ENCODE assay signal across 7 mouse cellular contexts in the genomic region with DNA sequence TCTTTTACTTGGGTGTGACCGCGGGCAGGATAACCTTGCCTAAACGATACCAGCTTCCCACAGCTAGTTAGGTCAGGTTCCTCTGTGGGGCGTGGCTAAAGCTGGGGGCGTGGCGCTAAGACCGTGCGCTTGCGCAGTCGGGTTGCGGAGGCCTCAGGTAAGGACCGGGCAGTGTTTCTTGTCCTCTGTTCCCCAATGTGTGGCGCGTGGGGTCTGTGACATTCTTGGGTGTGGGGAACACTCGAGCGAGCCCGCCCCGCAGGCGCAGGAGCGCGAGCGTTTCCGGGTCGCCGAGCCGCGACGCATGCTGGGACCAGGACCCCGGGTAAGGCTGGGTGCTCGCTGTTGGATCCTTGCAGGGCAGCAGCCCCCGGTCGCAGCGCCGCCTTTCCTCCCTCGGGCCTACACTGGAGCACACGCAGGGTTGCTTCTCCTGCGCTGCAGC. TPM values are rescaled to one million over a fixed set of nuclear protein-coding genes. Genes with fewer than 3 reads are reported as not detected.
A peak's percentile ranks its signal among the peaks of the same experiment; 100 is the strongest.
DNase-seq lines count a peak whose midpoint lies in the region; ATAC-seq and TF ChIP-seq lines count a peak whose summit lies in the region.

A gene (plus strand): TSS at position 132 of the 445 bp plus-strand sequence.

- H3K4me2 ChIP-seq in intestine, postnatal 0 days (replicated peaks; ENCODE audit: low read depth): peak within 1 kb of the TSS; percentile 91
- peak within 1 kb of the TSS; percentile 71 for H3K4me2 ChIP-seq in midbrain, embryonic 12.5 days (replicated peaks)

- intact Hi-C loops in left cerebral cortex, postnatal 4 days (cut with DNase I): no loop called here

- peak within 1 kb of the TSS; percentile 67 for H3K9ac ChIP-seq in intestine, postnatal 0 days (ENCODE audit: low read depth, low read length)
- H3K9ac ChIP-seq in midbrain, embryonic 12.5 days (replicated peaks): peak within 1 kb of the TSS; percentile 68

- TF ChIP-seq POLR2A in small intestine, adult 2 months (IDR thresholded peaks at IDR 0.05; ENCODE audit: low read depth, low read length): peak; percentile 48

- no peaks in the 10 kb centered on the region for H3K9me3 ChIP-seq in intestine, postnatal 0 days (ENCODE audit: control insufficient read depth)
- no peaks in the 10 kb centered on the region for H3K9me3 ChIP-seq in midbrain, embryonic 12.5 days

- peak; percentile 94 for ATAC-seq in intestine, postnatal 0 days
- peak; percentile 94 for ATAC-seq in midbrain, embryonic 12.5 days (ENCODE audit: low FRiP score, low read depth)

- H3K27me3 ChIP-seq in intestine, postnatal 0 days (replicated peaks; ENCODE audit: control insufficient read depth, insufficient read depth, low read length): no peaks in the 10 kb centered on the region
- no peaks in the 10 kb centered on the region for H3K27me3 ChIP-seq in midbrain, embryonic 12.5 days
- no peaks in the 10 kb centered on the region for H3K27me3 ChIP-seq in small intestine, adult 2 months (ENCODE audit: control insufficient read depth, insufficient read depth, low read length)

- H3K4me1 ChIP-seq in intestine, postnatal 0 days (replicated peaks; ENCODE audit: control insufficient read depth, insufficient read depth, low read length): peaks cover 3% of the 10 kb centered on the region; the same call in 1 of the 2 replicates
- H3K4me1 ChIP-seq in midbrain, embryonic 12.5 days: peaks cover 17% of the 10 kb centered on the region
- no peaks in the 10 kb centered on the region; the same call in 1 of the 2 replicates for H3K4me1 ChIP-seq in small intestine, adult 2 months (ENCODE audit: control insufficient read depth, insufficient read depth, insufficient read length, low read length)

- under 1% methylated on average over 37 of the region's 37 CpGs for WGBS in intestine, postnatal 0 days
- WGBS in midbrain, embryonic 12.5 days: under 1% methylated on average over 37 of the region's 37 CpGs
- whole genome bisulfite sequencing in small intestine, adult 2 months: under 1% methylated on average over 37 of the region's 37 CpGs

- peak within 1 kb of the TSS; percentile 84 for H3K27ac ChIP-seq in intestine, postnatal 0 days (ENCODE audit: low read depth, low read length)
- H3K27ac ChIP-seq in midbrain, embryonic 12.5 days (replicated peaks): peak within 1 kb of the TSS; percentile 82
- H3K27ac ChIP-seq in small intestine, adult 2 months (ENCODE audit: insufficient read depth, low read depth, low read length): peak within 1 kb of the TSS; percentile 59

- peak; percentile 31; the same call in 1 of the 2 replicates for TF ChIP-seq CTCF in intestine, postnatal 0 days (IDR thresholded peaks at IDR 0.05; ENCODE audit: low read depth)
- no peak for TF ChIP-seq CTCF in small intestine, adult 2 months (IDR thresholded peaks at IDR 0.05; ENCODE audit: extremely low read depth, insufficient read length, insufficient replicate concordance, low read depth, low read length)

- H3K4me3 ChIP-seq in intestine, postnatal 0 days (ENCODE audit: low read depth, low read length): peak within 1 kb of the TSS; percentile 76
- peak within 1 kb of the TSS; percentile 66 for H3K4me3 ChIP-seq in midbrain, embryonic 12.5 days
- peak within 1 kb of the TSS; percentile 79 for H3K4me3 ChIP-seq in small intestine, adult 2 months (ENCODE audit: low read depth, low read length)

- peak; percentile 83 for DNase-seq in adrenal gland, adult 8-10 months
- peak; percentile 92 for DNase-seq in embryo, embryonic 9.5 days (ENCODE audit: extremely low spot score)
- peak; percentile 34 for DNase-seq in gonadal fat pad, adult 2 months (ENCODE audit: low read depth)
- DNase-seq in left cerebral cortex, postnatal 4 days: peak; percentile 85

- peaks cover 11% of the 10 kb centered on the region for H3K36me3 ChIP-seq in intestine, postnatal 0 days (ENCODE audit: control insufficient read depth, insufficient read depth)
- peaks cover 27% of the 10 kb centered on the region for H3K36me3 ChIP-seq in midbrain, embryonic 12.5 days
- H3K36me3 ChIP-seq in small intestine, adult 2 months (ENCODE audit: control insufficient read depth, insufficient read depth, low read length): peaks cover 15% of the 10 kb centered on the region

RNA-seq across cellular contexts. Expression of the gene that starts here (rescaled TPM):
- total RNA-seq in adrenal gland, adult 8-10 months (2022): 10 to 100 TPM; 35.3 to 40.9 (median 38.1) TPM
- polyA plus RNA-seq in gonadal fat pad, adult 2 months (2012; rRNA removed): 10.7 and 12.9 TPM in 2 replicates
- polyA plus RNA-seq in intestine, postnatal 0 days (2015; fragmentation: Nextera tagmentation; extraction: Ambion mirVana): 113 and 114 TPM in 2 replicates
- 10 to 100 TPM; 29.9 to 32.8 TPM for total RNA-seq in left cerebral cortex, postnatal 4 days (2021)
- 112 and 113 TPM in 2 replicates for polyA plus RNA-seq in midbrain, embryonic 12.5 days (2016; fragmentation: Nextera tagmentation; extraction: Ambion mirVana)
- 0.85 and 3.9 TPM in 2 replicates for polyA plus RNA-seq in small intestine, adult 2 months (2012; rRNA removed)

Comparison
In these comparisons a context has a peak if more than half of its experiments do, and no peak if none do; other contexts are left out.
1. Peak in every context shown above with its lines: DNase-seq, ATAC-seq, H3K4me3 ChIP-seq and H3K27ac ChIP-seq.
2. DNase-seq: peak in every context shown above with its lines; median percentile 92 in embryo, embryonic 9.5 days; 85 in left cerebral cortex, postnatal 4 days; 83 in adrenal gland, adult 8-10 months; 34 in gonadal fat pad, adult 2 months.